Mouse (Mus musculus): ENCODE data around the gene Usp1.

The Usp1 gene

DNA sequence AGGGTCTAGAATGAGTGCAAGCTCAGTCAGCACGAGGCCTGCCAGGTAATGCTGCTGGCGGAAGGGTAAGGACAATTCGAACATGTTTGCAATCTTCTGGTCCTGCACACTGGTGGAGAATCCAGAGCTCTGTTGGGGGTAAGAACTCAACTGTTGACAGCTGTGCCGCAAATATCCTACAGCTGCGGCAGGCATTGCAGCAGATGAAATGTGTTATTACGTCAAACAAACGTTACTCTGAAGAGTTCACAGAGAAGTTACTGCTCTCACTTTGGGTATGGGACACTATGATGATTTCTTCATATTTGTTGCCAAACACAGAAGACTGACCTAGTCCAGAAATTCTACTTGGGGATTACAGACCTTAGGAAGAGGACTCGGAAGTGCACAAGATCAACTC lies 61.1 kb downstream of the Usp1 start:
- no peak for DNase-seq
